Mouse (Mus musculus) liver, adult 2 months (tissue): ENCODE measurements at regions not wholly inside any gene's neighbourhood (a gene's known extent, or its start where the extent isn't known, plus 50 kb on each side); places are given as distances from the start of the nearest gene placed in this dataset.

Source experiments
- CTCF ChIP-seq: fragments of 200-500 bp; IDR thresholded peaks from 2 replicates; pipeline ENCODE4 v1.5.1; 2011; ENCODE audit warnings: low read depth, low read length, control low read depth
- POLR2A ChIP-seq: fragments of 200-500 bp; IDR thresholded peaks from 2 replicates; pipeline ENCODE4 v1.6.1; 2011; ENCODE audit warnings: low read length, control low read depth; ENCODE audit not compliant: insufficient read depth; ENCODE audit errors: extremely low read depth

GRCm38 (mm10) chr8:126805365-126806180, 140.1 kb downstream of the Tomm20 start:
- TF ChIP-seq POLR2A (no peak), CTCF (no peak)
